19 mouse cellular contexts compared by ENCODE assay signal in genomic region chr4:81216123-81216522, GRCm38 (mm10).
DNase-seq lines count a peak whose midpoint lies in the region; ATAC-seq and TF ChIP-seq lines count a peak whose summit lies in the region.
"Had no signal": no experiment of that assay in that cellular context is flagged by ENCODE, and none has a peak within 500 bp of the region (broad histone marks: within the 10 kb centered on the region; RNA-seq: fewer than 3 reads in every experiment).

No protein-coding gene starts in this region.

- DNase-seq in forebrain, embryonic 14.5 days (ENCODE audit: low spot score) = no peak
- no peak for DNase-seq in forebrain, postnatal 0 days
- peak; percentile 8 for DNase-seq in Muller cell, postnatal 12 days (ENCODE audit: inconsistent ontology term)
- peak; percentile 37 for DNase-seq in brain, embryonic 14.5 days (ENCODE audit: low read depth)
- no peak for DNase-seq in urinary bladder, postnatal 10 days (ENCODE audit: low spot score)
- DNase-seq in left cerebral cortex, adult 2 months (ENCODE audit: extremely low spot score in 1 of 2, low spot score in 2 of 2) = no peak
- DNase-seq: adrenal gland, adult 8-10 months; adrenal gland, postnatal 36 days; cerebellum, adult 11 months; cerebellum, adult 8-10 months; cerebellum, postnatal 14 days; embryo, embryonic 11 days; heart, adult 18-20 months; heart, postnatal 10 days; heart, postnatal 4 days had no signal

- WGBS in forebrain, embryonic 14.5 days = 82% methylated on average over 1 of the region's 1 CpGs
- WGBS in forebrain, postnatal 0 days = 80% methylated on average over 1 of the region's 1 CpGs
- WGBS in midbrain, embryonic 12.5 days = 89% methylated on average over 1 of the region's 1 CpGs
- 72% methylated on average over 1 of the region's 1 CpGs for WGBS in midbrain, embryonic 15.5 days

- TF ChIP-seq CTCF in forebrain, postnatal 0 days (IDR thresholded peaks at IDR 0.05; ENCODE audit: low read depth) = no peak
- TF ChIP-seq CTCF in brain, embryonic 14.5 days (IDR thresholded peaks at IDR 0.05; ENCODE audit: borderline replicate concordance, extremely low read depth, insufficient read depth, insufficient read length) = no peak
- TF ChIP-seq CTCF in left cerebral cortex, adult 2 months (IDR thresholded peaks at IDR 0.05) = no peak

- no peak overlapping the region for H3K9ac ChIP-seq in forebrain, embryonic 14.5 days (ENCODE audit: low read length)
- no peak overlapping the region for H3K9ac ChIP-seq in forebrain, postnatal 0 days
- H3K9ac ChIP-seq in midbrain, embryonic 12.5 days (replicated peaks) = no peak overlapping the region
- no peak overlapping the region for H3K9ac ChIP-seq in midbrain, embryonic 15.5 days

- TF ChIP-seq POLR2A in brain, embryonic 14.5 days (IDR thresholded peaks at IDR 0.05; ENCODE audit: borderline replicate concordance, extremely low read depth, insufficient read depth, insufficient read length, poor library complexity, severe bottlenecking) = no peak

- intact Hi-C loops in left cerebral cortex, adult 2 months (cut with DNase I) = no loop called here

- ATAC-seq in forebrain, embryonic 14.5 days = 0 out of 2 replicates have a peak, but pooled peaks have one; percentile 4
- no peak for ATAC-seq in forebrain, postnatal 0 days
- 0 out of 2 replicates have a peak, but pooled peaks have one; percentile 54 for ATAC-seq in midbrain, embryonic 12.5 days (ENCODE audit: low FRiP score, low read depth)
- no peak for ATAC-seq in midbrain, embryonic 15.5 days (replicated peaks)
- ATAC-seq: intestine, embryonic 16.5 days had no signal

- H3K27me3 ChIP-seq in forebrain, embryonic 14.5 days (replicated peaks; ENCODE audit: control insufficient read depth, insufficient read depth, low read length) = no peaks in the 10 kb centered on the region
- H3K27me3 ChIP-seq in forebrain, postnatal 0 days (ENCODE audit: insufficient read depth, low read length) = no peaks in the 10 kb centered on the region
- H3K27me3 ChIP-seq in midbrain, embryonic 12.5 days = no peaks in the 10 kb centered on the region
- H3K27me3 ChIP-seq in midbrain, embryonic 15.5 days (replicated peaks) = no peaks in the 10 kb centered on the region

- no peaks in the 10 kb centered on the region for H3K36me3 ChIP-seq in forebrain, embryonic 14.5 days (ENCODE audit: control insufficient read depth, insufficient read depth, low read length)
- no peaks in the 10 kb centered on the region for H3K36me3 ChIP-seq in forebrain, postnatal 0 days (ENCODE audit: insufficient read depth)
- no peaks in the 10 kb centered on the region for H3K36me3 ChIP-seq in midbrain, embryonic 12.5 days
- no peaks in the 10 kb centered on the region for H3K36me3 ChIP-seq in midbrain, embryonic 15.5 days (replicated peaks)
- H3K36me3 ChIP-seq: heart, embryonic 10.5 days had no signal

- H3K9me3 ChIP-seq in forebrain, embryonic 14.5 days (replicated peaks; ENCODE audit: control insufficient read depth, low read length) = no peaks in the 10 kb centered on the region
- no peaks in the 10 kb centered on the region for H3K9me3 ChIP-seq in forebrain, postnatal 0 days (ENCODE audit: low read length)
- no peaks in the 10 kb centered on the region for H3K9me3 ChIP-seq in midbrain, embryonic 12.5 days
- no peaks in the 10 kb centered on the region for H3K9me3 ChIP-seq in midbrain, embryonic 15.5 days
- H3K9me3 ChIP-seq: heart, embryonic 10.5 days had no signal

- H3K27ac ChIP-seq in forebrain, embryonic 14.5 days (ENCODE audit: low read depth, low read length) = no peak overlapping the region
- no peak overlapping the region for H3K27ac ChIP-seq in forebrain, postnatal 0 days (ENCODE audit: low read depth, low read length)
- H3K27ac ChIP-seq in midbrain, embryonic 12.5 days (replicated peaks) = no peak overlapping the region
- H3K27ac ChIP-seq in midbrain, embryonic 15.5 days = no peak overlapping the region
- H3K27ac ChIP-seq in left cerebral cortex, adult 2 months = no peak overlapping the region
- H3K27ac ChIP-seq: heart, embryonic 10.5 days had no signal

- H3K4me2 ChIP-seq in forebrain, embryonic 14.5 days (ENCODE audit: low read length) = no peak overlapping the region
- no peak overlapping the region for H3K4me2 ChIP-seq in forebrain, postnatal 0 days (ENCODE audit: low read depth)
- no peak overlapping the region for H3K4me2 ChIP-seq in midbrain, embryonic 12.5 days (replicated peaks)
- no peak overlapping the region for H3K4me2 ChIP-seq in midbrain, embryonic 15.5 days

- H3K4me1 ChIP-seq in forebrain, embryonic 14.5 days (ENCODE audit: control insufficient read depth, insufficient read depth, low read length) = peaks cover 11% of the 10 kb centered on the region
- H3K4me1 ChIP-seq in forebrain, postnatal 0 days (ENCODE audit: insufficient read depth) = no peaks in the 10 kb centered on the region
- peaks cover 6% of the 10 kb centered on the region; the same call in 1 of the 2 replicates for H3K4me1 ChIP-seq in midbrain, embryonic 12.5 days
- no peaks in the 10 kb centered on the region for H3K4me1 ChIP-seq in midbrain, embryonic 15.5 days
- H3K4me1 ChIP-seq: heart, embryonic 10.5 days had no signal

- H3K4me3 ChIP-seq in forebrain, embryonic 14.5 days (ENCODE audit: low read depth, low read length) = no peak overlapping the region
- no peak overlapping the region for H3K4me3 ChIP-seq in forebrain, postnatal 0 days (ENCODE audit: low read depth, low read length)
- no peak overlapping the region for H3K4me3 ChIP-seq in midbrain, embryonic 12.5 days
- no peak overlapping the region for H3K4me3 ChIP-seq in midbrain, embryonic 15.5 days
- no peak overlapping the region for H3K4me3 ChIP-seq in left cerebral cortex, adult 2 months
- H3K4me3 ChIP-seq: heart, embryonic 10.5 days had no signal

Comparison
In these comparisons a context has a peak if more than half of its experiments do, and no peak if none do; other contexts are left out.
1. ATAC-seq: peak in forebrain, embryonic 14.5 days (single experiment) and midbrain, embryonic 12.5 days (single experiment); none in forebrain, postnatal 0 days (single experiment) and midbrain, embryonic 15.5 days (single experiment).
2. DNase-seq: peak in Muller cell, postnatal 12 days (single experiment) and brain, embryonic 14.5 days (single experiment); none in forebrain, embryonic 14.5 days (single experiment), forebrain, postnatal 0 days (single experiment), urinary bladder, postnatal 10 days (single experiment) and left cerebral cortex, adult 2 months (0 of 2).